In the genomic region with DNA sequence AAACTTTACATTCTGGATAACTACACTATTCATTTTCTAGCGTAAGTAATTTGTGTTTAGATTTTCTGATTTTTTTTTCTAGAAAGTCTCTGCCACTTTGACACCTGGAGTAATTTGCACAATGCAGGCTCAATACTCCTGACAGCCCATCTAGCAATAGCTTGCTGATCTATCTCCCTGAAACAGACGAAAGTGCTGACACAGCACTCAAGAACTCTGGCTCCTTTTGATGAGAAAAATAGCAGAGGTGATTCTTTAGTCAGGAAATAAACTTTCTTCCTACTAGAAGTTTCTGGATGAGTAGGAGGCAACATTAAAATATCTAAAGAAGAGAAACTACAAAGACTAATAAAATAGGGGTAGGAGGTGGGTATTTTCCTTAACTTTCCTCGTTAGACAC, we compare ENCODE assay signal across 16 mouse cellular contexts.
"Had no signal": no experiment of that assay in that cellular context is flagged by ENCODE, and none has a peak within 500 bp of the region (broad histone marks: within the 10 kb centered on the region; RNA-seq: fewer than 3 reads in every experiment).

No protein-coding gene starts in this region.

- H3K4me3 ChIP-seq: lung, embryonic 15.5 days; megakaryocyte, embryonic 14.5 days; midbrain, embryonic 13.5 days; midbrain, embryonic 15.5 days; neural tube, embryonic 12.5 days; stomach, embryonic 15.5 days had no signal

- DNase-seq: liver, postnatal 0 days; lung, adult 2 months; lung, postnatal 14 days; lung, postnatal 36 days; right cerebral cortex, postnatal 14 days; thymus, adult 2 months; thymus, postnatal 14 days; thymus, postnatal 36 days had no signal

- H3K27me3 ChIP-seq: lung, embryonic 15.5 days; megakaryocyte, embryonic 14.5 days; midbrain, embryonic 13.5 days; midbrain, embryonic 15.5 days; neural tube, embryonic 12.5 days; stomach, embryonic 15.5 days had no signal

- H3K9ac ChIP-seq: liver, postnatal 0 days; lung, embryonic 15.5 days; midbrain, embryonic 13.5 days; midbrain, embryonic 15.5 days; neural tube, embryonic 12.5 days; stomach, embryonic 15.5 days had no signal

- H3K36me3 ChIP-seq: lung, embryonic 15.5 days; midbrain, embryonic 13.5 days; midbrain, embryonic 15.5 days; neural tube, embryonic 12.5 days; stomach, embryonic 15.5 days had no signal

- H3K4me1 ChIP-seq: lung, embryonic 15.5 days; megakaryocyte, embryonic 14.5 days; midbrain, embryonic 13.5 days; midbrain, embryonic 15.5 days; neural tube, embryonic 12.5 days; stomach, embryonic 15.5 days had no signal

- H3K9me3 ChIP-seq: lung, embryonic 15.5 days; megakaryocyte, embryonic 14.5 days; midbrain, embryonic 13.5 days; midbrain, embryonic 15.5 days; neural tube, embryonic 12.5 days; stomach, embryonic 15.5 days had no signal

- H3K27ac ChIP-seq: lung, embryonic 15.5 days; macrophage; midbrain, embryonic 13.5 days; midbrain, embryonic 15.5 days; neural tube, embryonic 12.5 days; stomach, embryonic 15.5 days; stomach, postnatal 0 days had no signal
